Comparison of ENCODE assay signal across 38 mouse cellular contexts in genomic region chr9:32360770-32361169, GRCm38 (mm10). TPM values are rescaled to one million over a fixed set of nuclear protein-coding genes. Genes with fewer than 3 reads are reported as not detected.
"Had no signal": no experiment of that assay in that cellular context is flagged by ENCODE, and none has a peak within 500 bp of the region (broad histone marks: within the 10 kb centered on the region; RNA-seq: fewer than 3 reads in every experiment).

No protein-coding gene starts in this region.

- H3K4me3 ChIP-seq: embryonic facial prominence, embryonic 10.5 days; embryonic facial prominence, embryonic 12.5 days; embryonic facial prominence, embryonic 13.5 days; embryonic facial prominence, embryonic 15.5 days; erythroblast, embryonic 14.5 days; forebrain, embryonic 10.5 days; forebrain, embryonic 12.5 days; forebrain, embryonic 13.5 days; forebrain, embryonic 15.5 days; gastrocnemius, adult 2 months; heart, adult 2 months; heart, embryonic 10.5 days had no signal

- H3K36me3 ChIP-seq: embryonic facial prominence, embryonic 10.5 days; embryonic facial prominence, embryonic 12.5 days; embryonic facial prominence, embryonic 13.5 days; embryonic facial prominence, embryonic 15.5 days; forebrain, embryonic 10.5 days; forebrain, embryonic 12.5 days; forebrain, embryonic 15.5 days; heart, embryonic 10.5 days had no signal

- H3K9ac ChIP-seq: embryonic facial prominence, embryonic 12.5 days; embryonic facial prominence, embryonic 13.5 days; embryonic facial prominence, embryonic 15.5 days; forebrain, embryonic 12.5 days; forebrain, embryonic 13.5 days; forebrain, embryonic 15.5 days; forebrain, postnatal 0 days had no signal

- ATAC-seq: forebrain, embryonic 13.5 days; forebrain, embryonic 14.5 days; forebrain, embryonic 15.5 days; forebrain, embryonic 16.5 days; forebrain, postnatal 0 days had no signal

- H3K4me1 ChIP-seq: embryonic facial prominence, embryonic 10.5 days; embryonic facial prominence, embryonic 12.5 days; embryonic facial prominence, embryonic 13.5 days; embryonic facial prominence, embryonic 15.5 days; forebrain, embryonic 10.5 days; forebrain, embryonic 12.5 days; forebrain, embryonic 13.5 days; forebrain, embryonic 15.5 days had no signal

- H3K4me2 ChIP-seq: embryonic facial prominence, embryonic 12.5 days; embryonic facial prominence, embryonic 13.5 days; embryonic facial prominence, embryonic 15.5 days; forebrain, embryonic 12.5 days; forebrain, embryonic 13.5 days; forebrain, embryonic 15.5 days had no signal

- H3K9me3 ChIP-seq: embryonic facial prominence, embryonic 12.5 days; embryonic facial prominence, embryonic 13.5 days; embryonic facial prominence, embryonic 15.5 days; forebrain, embryonic 12.5 days; forebrain, embryonic 13.5 days; forebrain, embryonic 15.5 days; heart, embryonic 10.5 days had no signal

- DNase-seq: cerebellum, adult 9-11 months; cerebellum, postnatal 10 days; cerebellum, postnatal 14 days; cerebellum, postnatal 25 days; cerebellum, postnatal 36 days; embryo, embryonic 11 days; forebrain, postnatal 0 days; gastrocnemius, adult 2 months; gastrocnemius, postnatal 10 days; gastrocnemius, postnatal 14 days; gastrocnemius, postnatal 25 days; gastrocnemius, postnatal 36 days; heart, adult 18-20 months; heart, adult 2 months had no signal

- H3K27me3 ChIP-seq: embryonic facial prominence, embryonic 12.5 days; embryonic facial prominence, embryonic 13.5 days; embryonic facial prominence, embryonic 15.5 days; forebrain, embryonic 12.5 days; forebrain, embryonic 13.5 days; forebrain, embryonic 15.5 days had no signal

- H3K27ac ChIP-seq: embryonic facial prominence, embryonic 10.5 days; embryonic facial prominence, embryonic 12.5 days; embryonic facial prominence, embryonic 13.5 days; embryonic facial prominence, embryonic 15.5 days; forebrain, embryonic 10.5 days; forebrain, embryonic 12.5 days; forebrain, embryonic 13.5 days; forebrain, embryonic 15.5 days; gastrocnemius, adult 2 months; heart, adult 2 months; heart, embryonic 10.5 days had no signal

RNA-seq across cellular contexts. Expression of gene Kcnj1, which starts 11.5 kb away (rescaled TPM):
- total RNA-seq: common myeloid progenitor, adult 5-6 weeks; forebrain, postnatal 0 days; gastrocnemius, adult 18-20 months; gastrocnemius, adult 2 months; gastrocnemius, adult 8-10 months; gastrocnemius, postnatal 10 days; gastrocnemius, postnatal 14 days; gastrocnemius, postnatal 25 days; gastrocnemius, postnatal 36 days; gastrocnemius, postnatal 4 days; granulocyte monocyte progenitor cell, adult 5-6 weeks; heart, adult 18-20 months; heart, adult 2 months; heart, adult 8-10 months had no signal
- polyA plus RNA-seq: cortical plate, adult 2 months; embryonic facial prominence, embryonic 10.5 days; embryonic facial prominence, embryonic 11.5 days; embryonic facial prominence, embryonic 12.5 days; embryonic facial prominence, embryonic 13.5 days; embryonic facial prominence, embryonic 14.5 days; erythroblast, embryonic 14.5 days; forebrain, embryonic 10.5 days; forebrain, embryonic 11.5 days; forebrain, embryonic 12.5 days; forebrain, embryonic 13.5 days; forebrain, embryonic 14.5 days; forebrain, embryonic 15.5 days; forebrain, embryonic 16.5 days; forebrain, postnatal 0 days; frontal cortex, adult 2 months; gonadal fat pad, adult 2 months; heart, adult 2 months; heart, embryonic 10.5 days had no signal

RNA-seq across cellular contexts. Expression of gene Kcnj5, which starts 16.6 kb away (rescaled TPM):
- total RNA-seq: gastrocnemius, adult 18-20 months; gastrocnemius, adult 2 months; gastrocnemius, adult 8-10 months; gastrocnemius, postnatal 14 days; gastrocnemius, postnatal 25 days; gastrocnemius, postnatal 36 days; gastrocnemius, postnatal 4 days had no signal
- polyA plus RNA-seq: erythroblast, embryonic 14.5 days had no signal
